Mouse (Mus musculus) midbrain, embryonic 15.5 days (tissue): ENCODE measurements around the gene Ugt1a2. TPM values are rescaled to one million over a fixed set of nuclear protein-coding genes. Genes with fewer than 3 reads are reported as not detected.
"Not testable (repeated sequence)": the region's sequence is repeated elsewhere in the genome, so short reads cannot be mapped to it uniquely, and the experiment has no call there.

Source experiments
- ATAC-seq: fragments of 200-750 bp; cut with Nextera tagmentation; replicated peaks from 2 replicates; pipeline ENCODE4 v1.8.0; 2017; ENCODE audit warnings: moderate TSS enrichment
- H3K27ac ChIP-seq: fragments of 300-500 bp; sonication (generic); 2 replicates; pipeline ENCODE4 v1.5.1; 2015; ENCODE audit warnings: mild to moderate bottlenecking, inconsistent platforms
- H3K27me3 ChIP-seq: fragments of 300-500 bp; sonication (generic); replicated peaks from 2 replicates; pipeline ENCODE4 v1.6.1; 2015; ENCODE audit warnings: inconsistent platforms
- H3K36me3 ChIP-seq: fragments of 300-500 bp; sonication (generic); replicated peaks from 2 replicates; pipeline ENCODE4 v1.6.1; 2015; ENCODE audit warnings: inconsistent platforms
- H3K4me1 ChIP-seq: fragments of 300-500 bp; sonication (generic); 2 replicates; pipeline ENCODE4 v1.6.1; 2015; ENCODE audit warnings: inconsistent platforms
- H3K4me2 ChIP-seq: fragments of 300-500 bp; sonication (generic); 2 replicates; pipeline ENCODE4 v1.6.1; 2015; ENCODE audit warnings: inconsistent platforms, mild to moderate bottlenecking, moderate library complexity
- H3K4me3 ChIP-seq: fragments of 300-500 bp; sonication (generic); 2 replicates; pipeline ENCODE4 v1.5.1; 2015; ENCODE audit warnings: mild to moderate bottlenecking, inconsistent platforms
- H3K9ac ChIP-seq: fragments of 300-500 bp; sonication (generic); 2 replicates; pipeline ENCODE4 v1.6.1; 2015; ENCODE audit warnings: mild to moderate bottlenecking, inconsistent platforms
- H3K9me3 ChIP-seq: fragments of 300-500 bp; sonication (generic); 2 replicates; pipeline ENCODE4 v1.6.1; 2016; ENCODE audit warnings: inconsistent platforms
- whole genome bisulfite sequencing: fragments of 180-500 bp; shearing (Covaris S2); methylation state at CpG from one replicate; pipeline ENCODE4 v1.1.7; 2015; ENCODE audit warnings: mixed read lengths; 5-methylcytosine and 5-hydroxymethylcytosine counted together
- polyA plus RNA-seq: library from polyadenylated mRNA; unstranded; fragments of >200 nt; fragmentation: Nextera tagmentation; extraction: Ambion mirVana; gene quantifications from 2 replicates; pipeline ENCODE4 v1.2.1, GENCODE M21; 2015

Ugt1a2 gene
- polyA plus RNA-seq: 0.15 TPM in 1 of 2 replicates, not detected in the other

DNA sequence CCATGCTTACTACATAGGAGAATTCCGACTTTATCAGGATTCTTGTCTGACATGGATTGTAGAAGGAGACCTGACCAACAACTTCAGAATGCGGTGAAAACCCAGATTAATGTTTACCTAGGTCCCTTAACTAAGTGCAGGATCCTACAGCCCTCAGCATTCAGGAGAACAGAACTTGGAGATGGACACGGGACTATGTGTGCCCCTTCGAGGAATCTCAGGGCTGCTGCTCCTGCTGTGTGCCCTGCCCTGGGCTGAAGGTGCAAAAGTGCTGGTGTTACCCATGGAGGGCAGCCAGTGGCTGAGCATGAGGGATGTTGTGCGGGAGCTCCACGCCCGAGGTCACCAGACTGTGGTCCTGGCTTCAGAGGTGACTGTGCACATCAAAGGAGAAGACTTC is at the start of gene Ugt1a2:
Ugt1a2 (plus strand) TSS at position 146 of the 400 bp plus-strand sequence.
- H3K4me1 ChIP-seq: peaks cover 6% of the 10 kb centered on the region
- no peaks in the 10 kb centered on the region for H3K36me3 ChIP-seq
- no peaks in the 10 kb centered on the region; the same call in 1 of the 2 replicates for H3K9me3 ChIP-seq
- no peak within 1 kb of the TSS for H3K4me2 ChIP-seq
- H3K27ac ChIP-seq: no peak within 1 kb of the TSS
- H3K9ac ChIP-seq: no peak within 1 kb of the TSS
- WGBS: 88% methylated on average over 7 of the region's 7 CpGs
- no peaks in the 10 kb centered on the region for H3K27me3 ChIP-seq
- no peak within 1 kb of the TSS for H3K4me3 ChIP-seq
- no peak for ATAC-seq

DNA sequence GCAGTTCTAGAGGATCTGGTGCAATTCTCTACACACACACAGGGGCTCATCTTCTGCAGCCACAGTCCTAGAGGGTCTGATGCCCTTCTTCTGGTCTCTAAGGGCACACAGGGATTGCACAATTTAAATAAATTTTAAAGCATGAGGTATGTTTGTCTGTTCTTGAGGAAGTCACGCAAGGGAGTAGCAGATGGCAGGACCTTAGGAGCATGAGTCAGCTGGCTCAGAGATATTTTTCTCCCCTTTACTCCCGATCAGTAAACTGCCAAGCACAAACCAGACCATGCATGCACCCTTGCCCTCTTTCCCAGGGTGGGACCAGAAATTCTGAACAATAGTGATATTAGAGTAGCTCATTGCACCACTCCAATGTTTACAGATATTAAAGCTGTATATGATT is 42.0 kb upstream of the Ugt1a2 start:
- H3K4me1 ChIP-seq: no peaks in the 10 kb centered on the region
- H3K9ac ChIP-seq: no peak overlapping the region
- no peaks in the 10 kb centered on the region for H3K9me3 ChIP-seq
- no peak overlapping the region for H3K27ac ChIP-seq
- no peak overlapping the region for H3K4me3 ChIP-seq
- 82% methylated on average over 2 of the region's 2 CpGs for WGBS
- H3K36me3 ChIP-seq: no peaks in the 10 kb centered on the region
- no peak overlapping the region for H3K4me2 ChIP-seq
- no peak for ATAC-seq
- no peaks in the 10 kb centered on the region for H3K27me3 ChIP-seq

DNA sequence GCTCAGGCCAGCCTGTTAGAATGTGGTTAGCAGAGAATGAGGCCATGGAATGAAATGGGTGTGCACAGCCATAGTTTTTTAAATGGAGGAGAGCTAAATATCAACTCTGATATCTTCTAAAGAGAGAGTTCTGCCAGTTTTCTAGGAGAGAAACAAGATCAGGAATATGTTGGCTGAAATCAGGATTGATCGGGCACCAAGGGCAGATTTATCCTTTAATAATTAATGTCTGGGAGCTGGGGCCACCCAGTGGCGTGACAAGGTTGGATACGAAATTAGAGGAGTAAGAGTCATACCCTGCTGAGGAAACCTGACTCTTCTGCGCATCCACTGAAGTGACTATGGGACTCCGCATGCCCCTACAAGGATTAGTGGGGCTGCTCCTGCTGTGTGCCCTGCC is 34.7 kb upstream of the Ugt1a2 start, which contains the start of gene Ugt1a5:
Ugt1a5 (plus strand) TSS at position 302 of the 400 bp plus-strand sequence.
- no peaks in the 10 kb centered on the region for H3K9me3 ChIP-seq
- WGBS: 82% methylated on average over 5 of the region's 5 CpGs
- ATAC-seq: no peak

DNA sequence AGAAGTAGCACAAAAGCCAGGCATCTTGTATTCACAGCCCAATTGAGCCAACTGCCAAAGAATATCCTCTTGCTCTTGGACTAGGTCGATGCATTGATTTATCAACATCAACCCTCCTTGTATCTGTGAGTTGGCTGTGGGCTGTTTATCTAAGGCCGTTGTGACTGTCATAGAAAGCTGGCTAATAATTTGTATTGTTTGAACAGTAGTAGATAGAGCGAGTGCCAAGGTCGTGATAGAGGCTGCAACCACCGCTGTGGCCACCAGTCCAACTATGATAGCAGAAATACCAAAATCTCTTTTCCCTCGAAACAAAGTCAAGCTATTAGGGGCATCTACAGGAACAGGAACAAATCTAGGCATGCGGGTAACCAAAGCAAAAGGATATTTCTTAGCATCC is 28.2 kb upstream of the Ugt1a2 start:
- not testable (repeated sequence) for H3K9ac ChIP-seq, H3K4me3 ChIP-seq, H3K27me3 ChIP-seq, H3K9me3 ChIP-seq, H3K27ac ChIP-seq, ATAC-seq, H3K4me2 ChIP-seq, H3K36me3 ChIP-seq, H3K4me1 ChIP-seq
- WGBS: 85% methylated on average over 7 of the region's 7 CpGs

More for the DNA sequence above, 34.7 kb upstream of the Ugt1a2 start, which contains the start of gene Ugt1a5:
- Histone ChIP-seq H3K27ac (no peak within 1 kb of the TSS), H3K27me3 (no peaks in the 10 kb centered on the region), H3K4me3 (no peak within 1 kb of the TSS), H3K9ac (no peak within 1 kb of the TSS), H3K36me3 (no peaks in the 10 kb centered on the region), H3K4me2 (no peak within 1 kb of the TSS), H3K4me1 (no peaks in the 10 kb centered on the region)

DNA sequence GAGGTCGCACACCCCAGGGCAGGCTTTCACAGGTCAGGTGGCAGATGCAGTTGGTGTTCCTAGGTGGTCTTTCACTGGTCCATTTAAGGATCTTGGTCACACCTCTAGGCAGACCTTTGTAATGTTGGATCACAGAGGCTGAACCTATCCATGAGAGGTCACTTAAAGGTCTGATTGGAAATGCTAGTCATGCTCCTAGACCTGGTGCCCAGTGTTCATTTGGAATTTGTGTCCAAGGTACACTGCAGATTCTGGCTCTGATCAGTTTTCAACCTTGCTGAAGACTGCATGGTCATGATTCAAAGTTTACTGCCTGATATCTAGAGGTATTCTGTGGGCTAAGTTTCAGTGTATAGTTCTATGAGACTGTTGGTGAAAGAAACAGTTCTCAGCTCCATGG is 20.7 kb upstream of the Ugt1a2 start:
- no peaks in the 10 kb centered on the region for H3K27me3 ChIP-seq
- no peaks in the 10 kb centered on the region for H3K4me1 ChIP-seq
- no peak for ATAC-seq
- WGBS: 96% methylated on average over 1 of the region's 1 CpGs
- H3K9me3 ChIP-seq: peaks cover 2% of the 10 kb centered on the region; the same call in 1 of the 2 replicates
- no peak overlapping the region for H3K4me2 ChIP-seq
- no peak overlapping the region for H3K27ac ChIP-seq
- H3K4me3 ChIP-seq: no peak overlapping the region
- no peak overlapping the region for H3K9ac ChIP-seq
- H3K36me3 ChIP-seq: no peaks in the 10 kb centered on the region

DNA sequence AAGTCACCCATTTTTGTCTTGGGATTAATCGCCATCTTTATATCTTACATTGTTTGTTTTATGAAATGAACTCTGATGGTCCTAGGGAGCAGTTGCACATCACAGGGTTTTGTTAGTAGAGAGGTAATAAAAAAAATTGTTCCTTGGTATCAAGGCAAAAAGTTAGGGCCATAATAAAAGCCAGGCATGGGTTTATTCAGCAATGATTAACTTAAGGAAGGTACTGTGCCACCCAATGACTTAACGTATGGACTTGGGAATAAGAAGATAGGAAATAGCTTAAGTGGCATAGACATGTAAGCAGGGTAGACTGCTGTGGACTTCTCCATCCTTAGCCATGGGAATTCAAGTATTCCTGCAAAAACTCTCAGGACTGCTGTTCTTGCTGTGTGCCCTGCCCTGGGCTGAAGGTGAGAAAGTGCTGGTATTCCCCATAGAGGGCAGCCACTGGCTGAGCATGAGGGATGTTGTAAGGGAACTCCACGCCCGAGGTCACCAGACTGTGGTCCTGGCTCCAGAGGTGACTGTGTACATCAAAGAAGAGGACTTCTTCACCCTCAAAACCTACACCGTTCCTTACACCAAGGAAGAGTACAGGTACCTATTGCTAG is 14.0 kb upstream of the Ugt1a2 start:
- Histone ChIP-seq H3K9me3 (no peaks in the 10 kb centered on the region), H3K27me3 (no peaks in the 10 kb centered on the region)

DNA sequence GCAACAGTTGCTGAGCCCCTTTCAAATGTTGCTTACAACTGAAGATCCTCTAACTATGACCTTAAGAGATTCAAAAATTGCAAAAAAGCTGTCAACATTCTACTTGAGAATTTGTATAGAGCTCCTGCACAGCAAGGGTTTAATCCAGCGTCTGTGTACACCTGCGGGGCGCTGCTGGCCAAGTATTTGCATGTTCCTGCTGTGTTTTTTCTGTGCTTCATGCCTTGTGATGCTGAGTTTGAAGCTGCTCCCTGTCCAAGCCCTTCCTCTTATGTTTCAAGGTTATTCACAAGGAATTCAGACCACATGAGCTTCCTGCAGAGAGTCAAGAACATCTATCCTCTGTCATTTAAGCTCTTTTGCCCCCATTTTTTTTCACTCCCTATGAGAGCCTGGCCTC is 8.3 kb upstream of the Ugt1a2 start:
- no peak for ATAC-seq
- Histone ChIP-seq H3K4me2 (no peak overlapping the region), H3K4me1 (no peaks in the 10 kb centered on the region), H3K36me3 (no peaks in the 10 kb centered on the region), H3K4me3 (no peak overlapping the region), H3K27ac (no peak overlapping the region), H3K9ac (no peak overlapping the region), H3K27me3 (no peaks in the 10 kb centered on the region), H3K9me3 (no peaks in the 10 kb centered on the region)
- 73% methylated on average over 3 of the region's 3 CpGs for WGBS

More for the DNA sequence above, 14.0 kb upstream of the Ugt1a2 start:
- ATAC-seq: no peak
- no peak overlapping the region for H3K4me3 ChIP-seq
- H3K9ac ChIP-seq: no peak overlapping the region
- no peak overlapping the region for H3K27ac ChIP-seq
- H3K4me2 ChIP-seq: no peak overlapping the region
- H3K36me3 ChIP-seq: no peaks in the 10 kb centered on the region
- WGBS: 88% methylated on average over 5 of the region's 5 CpGs
- no peaks in the 10 kb centered on the region for H3K4me1 ChIP-seq

DNA sequence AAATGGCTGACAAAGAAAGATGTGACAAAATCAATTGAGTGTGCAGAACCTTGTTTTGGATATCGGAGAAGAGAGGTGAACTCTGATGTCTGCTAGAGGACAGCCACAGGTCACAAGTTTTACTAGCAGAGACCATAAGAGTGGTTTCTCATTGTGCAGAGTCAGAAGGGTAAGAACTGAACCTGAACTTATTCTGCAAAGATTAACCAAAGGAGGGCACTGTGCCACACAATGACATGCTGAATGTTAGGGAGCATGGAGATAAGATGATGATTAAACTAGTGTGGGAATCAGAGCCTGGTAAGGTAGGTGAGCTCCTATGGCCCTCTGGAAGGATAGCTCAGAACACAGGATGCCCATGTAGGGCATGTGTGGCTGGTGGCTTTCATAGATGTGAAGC is 4.7 kb upstream of the Ugt1a2 start:
- no peak overlapping the region for H3K27ac ChIP-seq
- no peaks in the 10 kb centered on the region for H3K27me3 ChIP-seq
- no peaks in the 10 kb centered on the region for H3K36me3 ChIP-seq
- H3K9me3 ChIP-seq: no peaks in the 10 kb centered on the region
- no peak overlapping the region for H3K4me3 ChIP-seq
- no peak for ATAC-seq
- no peak overlapping the region for H3K9ac ChIP-seq
- no peak overlapping the region for H3K4me2 ChIP-seq
- no peaks in the 10 kb centered on the region for H3K4me1 ChIP-seq
- 87% methylated on average over 1 of the region's 1 CpGs for WGBS

DNA sequence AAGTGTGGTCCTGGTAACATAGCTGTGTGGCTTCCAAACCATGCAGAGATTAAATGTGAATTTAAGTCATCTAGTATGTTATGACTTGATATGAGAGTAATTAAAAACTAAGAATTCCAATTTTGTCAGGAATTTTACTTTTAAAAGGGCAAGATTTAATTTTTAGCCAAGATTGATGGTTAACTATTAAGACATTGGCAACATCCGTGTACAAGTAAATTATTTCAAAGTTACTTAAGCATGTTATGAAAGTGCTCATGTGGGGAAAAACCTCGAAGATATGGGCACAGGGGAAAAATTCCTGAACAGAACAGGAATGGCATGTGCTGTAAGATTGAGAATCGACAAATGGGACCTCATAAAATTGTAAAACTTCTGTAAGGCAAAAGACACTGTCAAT is 3.0 kb upstream of the Ugt1a2 start:
- H3K9ac ChIP-seq: no peak overlapping the region
- no peak for ATAC-seq
- H3K27ac ChIP-seq: no peak overlapping the region
- H3K4me1 ChIP-seq: no peaks in the 10 kb centered on the region
- H3K4me2 ChIP-seq: no peak overlapping the region
- H3K9me3 ChIP-seq: no peaks in the 10 kb centered on the region
- WGBS: 83% methylated on average over 3 of the region's 3 CpGs
- H3K27me3 ChIP-seq: no peaks in the 10 kb centered on the region
- no peak overlapping the region for H3K4me3 ChIP-seq
- no peaks in the 10 kb centered on the region for H3K36me3 ChIP-seq

DNA sequence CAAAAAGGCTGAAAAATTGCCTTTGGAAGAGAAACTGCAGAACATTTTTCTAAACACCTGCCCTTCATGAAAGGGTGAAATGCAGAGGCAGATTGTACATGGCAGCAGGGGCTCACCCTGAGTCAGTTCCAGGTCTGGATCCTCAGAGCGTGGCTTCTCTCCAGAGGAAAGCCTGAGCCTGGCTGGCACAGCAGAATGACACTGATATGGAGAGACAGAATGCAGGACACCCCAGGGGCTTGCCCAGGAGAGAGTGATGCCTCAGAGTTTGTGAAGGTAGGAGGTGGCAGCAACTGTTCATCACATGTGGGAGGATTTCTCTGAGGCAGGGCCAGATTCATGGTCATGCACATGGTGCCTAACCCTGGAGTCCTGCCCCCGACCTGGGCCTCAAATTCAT is 405 bp upstream of the Ugt1a2 start:
- H3K4me3 ChIP-seq: no peak overlapping the region
- H3K36me3 ChIP-seq: no peaks in the 10 kb centered on the region
- no peak overlapping the region for H3K4me2 ChIP-seq
- H3K4me1 ChIP-seq: peaks cover 1% of the 10 kb centered on the region
- H3K9me3 ChIP-seq: no peaks in the 10 kb centered on the region; the same call in 1 of the 2 replicates
- ATAC-seq: no peak
- H3K27me3 ChIP-seq: no peaks in the 10 kb centered on the region
- H3K9ac ChIP-seq: no peak overlapping the region
- no peak overlapping the region for H3K27ac ChIP-seq
- 63% methylated on average over 2 of the region's 2 CpGs for WGBS

DNA sequence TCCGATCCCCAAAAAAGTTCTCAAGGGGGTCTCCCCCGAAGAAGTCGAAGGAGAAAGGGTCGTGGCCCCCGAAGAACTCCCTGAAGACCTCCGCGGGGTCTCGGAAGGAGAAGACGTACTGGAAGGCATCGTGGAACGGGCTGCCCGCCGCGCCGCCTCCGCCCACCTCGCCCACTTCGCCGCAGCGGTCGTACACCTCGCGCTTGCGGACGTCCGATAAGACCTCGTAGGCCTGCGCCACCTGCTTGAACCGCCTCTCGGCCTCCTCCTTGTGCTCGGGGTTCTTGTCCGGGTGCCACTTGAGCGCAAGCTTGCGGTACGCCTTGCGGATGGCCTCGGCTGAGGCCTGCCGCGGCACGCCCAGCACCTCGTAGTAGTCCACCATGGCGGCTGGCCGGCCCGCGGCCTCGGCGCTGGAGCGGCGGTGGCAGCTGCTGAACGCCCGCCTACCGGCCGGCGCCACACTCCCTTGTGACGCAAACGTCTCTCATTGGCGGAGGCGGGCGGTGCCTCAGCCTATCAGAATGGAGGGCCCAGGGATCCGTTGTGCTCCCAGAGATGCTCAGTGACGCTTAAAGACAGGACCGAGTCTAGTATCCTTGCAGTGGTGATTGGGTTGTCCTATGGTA is 5.0 kb downstream of the Ugt1a2 start, which contains the start of gene Dnajb3:
Dnajb3 (minus strand) TSS at position 489 of the 629 bp plus-strand sequence.
- H3K36me3 ChIP-seq: no peaks in the 10 kb centered on the region
- H3K27me3 ChIP-seq: no peaks in the 10 kb centered on the region
- peak; percentile 100 for ATAC-seq
- peaks cover 10% of the 10 kb centered on the region for H3K4me1 ChIP-seq
- peak within 1 kb of the TSS; percentile 58 for H3K4me3 ChIP-seq
- peak within 1 kb of the TSS; percentile 73 for H3K9ac ChIP-seq
- peak within 1 kb of the TSS; percentile 58; the same call in 1 of the 2 replicates for H3K27ac ChIP-seq
- H3K9me3 ChIP-seq: no peaks in the 10 kb centered on the region; the same call in 1 of the 2 replicates
- peak within 1 kb of the TSS; percentile 89 for H3K4me2 ChIP-seq
- WGBS: 6% methylated on average over 62 of the region's 62 CpGs

DNA sequence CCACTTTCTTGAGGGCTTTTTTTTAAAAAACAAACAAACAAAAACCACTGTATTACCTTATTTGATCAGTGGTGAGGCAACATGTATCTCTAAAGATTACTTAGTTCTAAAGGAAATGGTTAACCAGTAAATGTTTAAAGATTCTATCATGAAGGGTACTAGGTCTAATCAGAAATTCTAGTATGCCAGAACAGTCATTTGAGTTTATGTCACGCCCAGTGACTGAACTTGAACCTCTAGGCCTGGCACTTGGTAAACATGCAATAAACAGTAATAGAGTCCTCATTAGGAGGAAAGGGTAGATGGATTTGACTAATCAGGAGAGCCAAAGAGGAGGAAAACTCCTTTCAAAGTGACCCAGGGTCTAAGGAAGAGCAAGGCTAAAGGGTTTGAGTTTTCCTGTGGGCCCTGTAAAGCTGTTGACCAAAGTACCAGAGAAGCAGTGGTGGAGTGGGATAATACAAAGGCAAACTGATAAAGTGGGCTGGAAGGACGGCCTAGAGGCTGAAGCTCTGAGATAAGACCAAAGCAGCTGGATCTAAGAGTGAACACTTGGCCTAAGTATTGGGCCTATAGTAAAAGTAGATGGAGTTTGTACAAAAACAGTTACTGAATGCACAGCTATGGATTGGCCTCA is 6.6 kb downstream of the Ugt1a2 start:
- ATAC-seq: no peak
- WGBS: 82% methylated on average over 2 of the region's 2 CpGs
- no peak overlapping the region for H3K4me2 ChIP-seq
- H3K4me3 ChIP-seq: no peak overlapping the region
- no peak overlapping the region for H3K9ac ChIP-seq
- H3K27me3 ChIP-seq: no peaks in the 10 kb centered on the region
- no peaks in the 10 kb centered on the region for H3K36me3 ChIP-seq
- no peak overlapping the region for H3K27ac ChIP-seq
- peaks cover 10% of the 10 kb centered on the region for H3K4me1 ChIP-seq
- H3K9me3 ChIP-seq: peaks cover 8% of the 10 kb centered on the region
